Comparison of ENCODE assay signal across 9 mouse cellular contexts in the genomic region with DNA sequence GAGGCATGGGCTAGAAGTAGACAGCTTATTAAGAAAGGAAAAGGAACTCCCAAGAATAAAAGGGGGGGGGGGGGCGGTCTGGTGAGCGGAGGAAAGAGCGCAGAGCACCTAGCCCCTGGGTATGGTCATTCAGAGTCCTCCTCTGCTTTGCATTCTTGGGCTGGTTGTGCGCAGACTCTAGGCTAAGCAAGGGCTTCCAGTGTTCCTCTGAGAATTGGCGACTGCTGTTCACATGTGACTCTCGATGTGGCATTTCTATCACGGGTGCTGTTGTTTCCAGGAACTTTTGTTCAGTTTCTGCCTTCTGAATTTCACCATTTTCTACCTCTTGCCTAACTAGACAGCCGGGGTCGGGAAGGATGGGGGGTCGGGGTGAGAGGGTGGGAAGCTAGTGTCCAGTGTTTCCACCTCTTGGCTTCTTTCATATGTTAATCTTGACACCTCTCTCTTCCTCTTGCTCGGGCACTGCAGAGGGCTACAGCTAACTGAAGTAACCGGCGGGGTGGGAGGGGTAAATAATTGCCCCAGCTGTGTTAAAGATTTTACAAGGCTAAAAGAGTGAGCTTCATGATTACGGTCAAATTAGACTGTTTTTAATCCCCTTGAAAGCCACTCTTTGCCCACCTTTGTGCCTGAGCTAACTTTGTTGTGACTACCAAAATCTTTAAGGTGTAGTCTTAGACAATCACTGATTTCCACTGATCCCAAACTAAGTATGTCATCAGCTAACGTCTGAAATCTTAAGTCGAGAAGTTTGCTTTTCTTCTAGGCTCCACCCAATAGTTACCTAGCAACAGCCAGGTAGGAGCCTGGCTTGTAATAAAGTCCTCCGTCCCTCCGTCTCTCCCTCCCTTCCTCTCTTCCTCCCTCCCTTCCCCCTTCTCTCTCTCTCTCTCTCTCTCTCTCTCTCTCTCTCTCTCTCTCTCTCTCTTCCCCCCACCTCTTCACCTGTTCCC.
A peak's percentile ranks its signal among the peaks of the same experiment; 100 is the strongest.
DNase-seq lines count a peak whose midpoint lies in the region; ATAC-seq and TF ChIP-seq lines count a peak whose summit lies in the region.
"Had no signal": no experiment of that assay in that cellular context is flagged by ENCODE, and none has a peak within 500 bp of the region (broad histone marks: within the 10 kb centered on the region; RNA-seq: fewer than 3 reads in every experiment).

No protein-coding gene starts in this region.

- H3K9me3 ChIP-seq in heart, embryonic 10.5 days = no peaks in the 10 kb centered on the region
- H3K9me3 ChIP-seq in hindbrain, embryonic 12.5 days (replicated peaks) = no peaks in the 10 kb centered on the region
- no peaks in the 10 kb centered on the region for H3K9me3 ChIP-seq in midbrain, embryonic 14.5 days (ENCODE audit: control insufficient read depth, low read length)

- no peaks in the 10 kb centered on the region for H3K4me1 ChIP-seq in heart, embryonic 10.5 days
- peaks cover 18% of the 10 kb centered on the region for H3K4me1 ChIP-seq in hindbrain, embryonic 12.5 days
- H3K4me1 ChIP-seq in midbrain, embryonic 14.5 days (ENCODE audit: control insufficient read depth, insufficient read depth, low read length) = peaks cover 19% of the 10 kb centered on the region

- peaks cover 38% of the 10 kb centered on the region for H3K27me3 ChIP-seq in heart, embryonic 10.5 days (ENCODE audit: insufficient read depth, poor library complexity, severe bottlenecking)
- peaks cover 25% of the 10 kb centered on the region for H3K27me3 ChIP-seq in hindbrain, embryonic 12.5 days
- H3K27me3 ChIP-seq in midbrain, embryonic 14.5 days (ENCODE audit: control insufficient read depth, insufficient read depth, low read length) = 0 out of 2 replicates have a peak, but pooled peaks cover 7% of the 10 kb centered on the region

- H3K27ac ChIP-seq in heart, embryonic 10.5 days = no peak overlapping the region
- no peak overlapping the region for H3K27ac ChIP-seq in hindbrain, embryonic 12.5 days
- H3K27ac ChIP-seq in midbrain, embryonic 14.5 days (replicated peaks; ENCODE audit: low read depth, low read length) = no peak overlapping the region
- no peak overlapping the region for H3K27ac ChIP-seq in layer of hippocampus, adult 2 months

- 10% methylated on average over 18 of the region's 18 CpGs for whole genome bisulfite sequencing in heart, embryonic 10.5 days
- 6% methylated on average over 17 of the region's 18 CpGs for WGBS in hindbrain, embryonic 12.5 days
- 5% methylated on average over 18 of the region's 18 CpGs for WGBS in midbrain, embryonic 14.5 days

- no peak for DNase-seq in heart, embryonic 10.5 days (ENCODE audit: low spot score)
- DNase-seq in heart, adult 18-20 months = no peak
- peak; percentile 47 for DNase-seq in embryo, embryonic 10 days (ENCODE audit: low spot score)
- DNase-seq in midbrain, embryonic 14.5 days = peak; percentile 62
- DNase-seq in right cerebral cortex, postnatal 36 days (ENCODE audit: low spot score in 2 of 2) = no peak
- no peak for DNase-seq in T-cell, adult 2 months (ENCODE audit: low spot score)
- no peak for DNase-seq in layer of hippocampus, adult 2 months (ENCODE audit: low spot score in 2 of 2)
- DNase-seq: adrenal gland, adult 2 months had no signal

- peak overlapping the region; percentile 37; the same call in 1 of the 2 replicates for H3K4me3 ChIP-seq in heart, embryonic 10.5 days
- H3K4me3 ChIP-seq in hindbrain, embryonic 12.5 days = peak overlapping the region; percentile 10; the same call in 1 of the 2 replicates
- 0 out of 2 replicates have a peak overlapping the region, but pooled peaks have one; percentile 4 for H3K4me3 ChIP-seq in midbrain, embryonic 14.5 days (replicated peaks; ENCODE audit: low read depth, low read length)
- no peak overlapping the region for H3K4me3 ChIP-seq in layer of hippocampus, adult 2 months

- H3K9ac ChIP-seq in hindbrain, embryonic 12.5 days = no peak overlapping the region
- H3K9ac ChIP-seq in midbrain, embryonic 14.5 days (replicated peaks; ENCODE audit: low read length) = no peak overlapping the region

- ATAC-seq in hindbrain, embryonic 12.5 days (ENCODE audit: low FRiP score) = peak; percentile 44; the same call in 1 of the 2 replicates
- no peak for ATAC-seq in midbrain, embryonic 14.5 days (ENCODE audit: low FRiP score, low TSS enrichment)

- TF ChIP-seq CTCF in layer of hippocampus, adult 2 months (conservative IDR thresholded peaks at IDR 0.05) = no peak

- H3K4me2 ChIP-seq in hindbrain, embryonic 12.5 days (replicated peaks) = peak overlapping the region; percentile 39
- peak overlapping the region; percentile 44 for H3K4me2 ChIP-seq in midbrain, embryonic 14.5 days (ENCODE audit: low read length)

- H3K36me3 ChIP-seq in heart, embryonic 10.5 days = no peaks in the 10 kb centered on the region
- H3K36me3 ChIP-seq in hindbrain, embryonic 12.5 days = no peaks in the 10 kb centered on the region
- H3K36me3 ChIP-seq in midbrain, embryonic 14.5 days (ENCODE audit: control insufficient read depth, insufficient read depth, low read length) = no peaks in the 10 kb centered on the region

Comparison
In these comparisons a context has a peak if more than half of its experiments do, and no peak if none do; other contexts are left out.
1. DNase-seq: peak in embryo, embryonic 10 days (single experiment) and midbrain, embryonic 14.5 days (single experiment); none in heart, embryonic 10.5 days (single experiment), heart, adult 18-20 months (0 of 2), right cerebral cortex, postnatal 36 days (0 of 2), T-cell, adult 2 months (single experiment) and layer of hippocampus, adult 2 months (0 of 2).